Mouse (Mus musculus) cortical plate, adult 2 months (tissue): ENCODE measurements at regions not wholly inside any gene's neighbourhood (a gene's known extent, or its start where the extent isn't known, plus 50 kb on each side); places are given as distances from the start of the nearest gene placed in this dataset.

ENCODE experiments used
- H3K27ac ChIP-seq: fragments of 200-500 bp; 2 replicates; pipeline ENCODE4 v1.5.1; 2012; ENCODE audit warnings: low read length, control low read depth, inconsistent platforms; ENCODE audit not compliant: insufficient read depth
- H3K4me1 ChIP-seq: fragments of 200-500 bp; 2 replicates; pipeline ENCODE4 v1.6.1; 2011; ENCODE audit warnings: low read length; ENCODE audit not compliant: control insufficient read depth, insufficient read depth
- H3K4me3 ChIP-seq: fragments of 200-500 bp; 2 replicates; pipeline ENCODE4 v1.5.1; 2011; ENCODE audit warnings: mild to moderate bottlenecking, low read length, control low read depth; ENCODE audit not compliant: insufficient read depth
- CTCF ChIP-seq: fragments of 200-500 bp; IDR thresholded peaks from 2 replicates; pipeline ENCODE4 v1.5.1; 2011; ENCODE audit warnings: mild to moderate bottlenecking, control low read depth, low read length; ENCODE audit not compliant: insufficient read depth; ENCODE audit errors: extremely low read depth
- POLR2A ChIP-seq: fragments of 200-500 bp; IDR thresholded peaks from 2 replicates; pipeline ENCODE4 v1.6.1; 2011; ENCODE audit warnings: mild to moderate bottlenecking, low read length, control low read depth; ENCODE audit not compliant: insufficient read depth; ENCODE audit errors: extremely low read depth

- Histone ChIP-seq H3K4me1 (peaks cover 2% of the 10 kb centered on the region; the same call in 1 of the 2 replicates), H3K4me3 (no peak overlapping the region), H3K27ac (no peak overlapping the region)
- TF ChIP-seq CTCF, result no peak
- no peak for TF ChIP-seq POLR2A
Measured at GRCm38 (mm10) chr3:120781486-120781885, 390.0 kb downstream of the Rwdd3 start.

- no peak for TF ChIP-seq POLR2A
- TF ChIP-seq CTCF, result no peak
- Histone ChIP-seq H3K4me1 (no peaks in the 10 kb centered on the region), H3K27ac (no peak overlapping the region), H3K4me3 (no peak overlapping the region)
Measured at GRCm38 (mm10) chr3:120779091-120779490, 392.4 kb downstream of the Rwdd3 start.

DNA sequence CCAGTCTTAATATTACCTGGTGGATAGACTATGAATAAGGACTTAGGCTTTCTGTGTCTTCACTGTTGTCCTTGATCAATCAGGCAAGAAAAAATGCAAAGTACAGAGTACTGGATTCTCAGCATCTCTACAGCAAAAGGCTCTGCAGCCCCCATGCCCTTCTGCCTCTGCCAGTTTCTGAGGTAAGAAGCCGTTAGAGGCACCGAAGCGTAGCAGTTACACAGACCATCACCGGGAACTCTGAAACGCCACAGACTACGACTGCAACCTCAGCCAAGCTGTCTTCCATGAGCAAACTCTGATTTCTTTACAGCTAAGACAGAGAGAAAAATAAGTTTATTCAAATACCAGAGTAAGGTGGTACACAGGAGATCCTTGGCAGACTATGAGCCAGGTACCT, 396.5 kb downstream of the Rwdd3 start:
- Histone ChIP-seq H3K4me3 (no peak overlapping the region), H3K27ac (no peak overlapping the region), H3K4me1 (no peaks in the 10 kb centered on the region)
- no peak for TF ChIP-seq POLR2A
- no peak for TF ChIP-seq CTCF

GRCm38 (mm10) chr3:120761681-120762080, 409.8 kb downstream of the Rwdd3 start:
- TF ChIP-seq POLR2A (no peak), CTCF (no peak)
- H3K4me1 ChIP-seq, result no peaks in the 10 kb centered on the region
- H3K27ac ChIP-seq, result no peak overlapping the region

DNA sequence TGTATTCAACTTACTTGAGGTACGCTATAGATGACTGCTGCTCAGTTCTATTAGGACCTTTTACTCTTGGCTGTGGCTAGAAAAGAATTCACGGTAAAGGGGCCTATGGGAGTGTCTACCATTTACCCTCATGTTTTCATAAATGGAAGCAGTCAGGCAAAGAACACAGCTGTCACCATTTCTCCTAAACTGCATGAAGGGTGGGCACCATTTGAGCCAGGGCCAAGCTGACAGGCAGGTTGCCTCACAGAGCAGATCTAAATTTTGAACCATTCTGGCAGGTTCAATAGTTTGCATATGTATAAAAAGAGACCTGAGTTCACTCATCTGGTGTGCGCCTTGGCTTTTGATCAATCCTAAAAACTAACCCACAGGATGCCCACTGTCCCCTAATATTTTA, 410.3 kb downstream of the Rwdd3 start:
- TF ChIP-seq CTCF (no peak), POLR2A (no peak)
- H3K4me1 ChIP-seq, result no peaks in the 10 kb centered on the region
- no peak overlapping the region for H3K4me3 ChIP-seq
- H3K27ac ChIP-seq, result no peak overlapping the region

More at GRCm38 (mm10) chr3:120761681-120762080, 409.8 kb downstream of the Rwdd3 start:
- H3K4me3 ChIP-seq, result no peak overlapping the region

GRCm38 (mm10) chr3:120748513-120748912, 423.0 kb downstream of the Rwdd3 start:
- Histone ChIP-seq H3K4me3 (no peak overlapping the region), H3K27ac (no peak overlapping the region), H3K4me1 (no peaks in the 10 kb centered on the region)
- TF ChIP-seq CTCF (no peak), POLR2A (no peak)

DNA sequence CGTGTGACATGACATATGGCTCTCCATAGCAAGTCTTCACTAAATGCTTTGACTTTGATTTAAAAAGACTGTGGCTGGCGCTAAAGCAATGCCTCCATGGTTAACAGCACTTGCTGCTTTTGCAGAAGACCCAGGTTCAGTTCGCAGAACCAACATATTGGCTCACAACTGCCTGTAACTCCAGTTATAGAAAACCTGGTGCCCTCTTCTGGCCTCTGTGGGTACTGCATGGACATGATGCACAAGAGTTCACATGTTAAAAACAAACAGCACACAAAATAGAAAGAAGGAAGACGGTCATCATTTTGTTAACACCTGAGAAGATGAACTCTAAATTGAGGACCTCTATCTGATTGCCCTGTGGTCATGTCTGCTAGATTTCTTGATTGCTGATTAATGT, 423.8 kb downstream of the Rwdd3 start:
- no peaks in the 10 kb centered on the region for H3K4me1 ChIP-seq
- TF ChIP-seq POLR2A, result no peak
- peak; percentile 33; the same call in 1 of the 2 replicates for TF ChIP-seq CTCF
- no peak overlapping the region for H3K4me3 ChIP-seq
- no peak overlapping the region for H3K27ac ChIP-seq

GRCm38 (mm10) chr3:120733332-120733731, 438.2 kb downstream of the Rwdd3 start:
- TF ChIP-seq CTCF (no peak), POLR2A (no peak)
- peaks cover 5% of the 10 kb centered on the region for H3K4me1 ChIP-seq
- no peak overlapping the region for H3K4me3 ChIP-seq
- H3K27ac ChIP-seq, result no peak overlapping the region

GRCm38 (mm10) chr3:120732391-120732790, 439.1 kb downstream of the Rwdd3 start:
- H3K27ac ChIP-seq, result no peak overlapping the region
- no peak overlapping the region for H3K4me3 ChIP-seq
- peaks cover 5% of the 10 kb centered on the region for H3K4me1 ChIP-seq
- TF ChIP-seq POLR2A (no peak), CTCF (no peak)

GRCm38 (mm10) chr3:120731287-120731686, 440.2 kb downstream of the Rwdd3 start:
- peaks cover 5% of the 10 kb centered on the region for H3K4me1 ChIP-seq
- TF ChIP-seq CTCF (no peak), POLR2A (no peak)
- H3K27ac ChIP-seq, result peak overlapping the region; percentile 61; the same call in 1 of the 2 replicates
- no peak overlapping the region for H3K4me3 ChIP-seq

GRCm38 (mm10) chr3:120730225-120730624, 441.3 kb downstream of the Rwdd3 start:
- no peak overlapping the region for H3K4me3 ChIP-seq
- peaks cover 5% of the 10 kb centered on the region for H3K4me1 ChIP-seq
- TF ChIP-seq CTCF, result no peak
- H3K27ac ChIP-seq, result 0 out of 2 replicates have a peak overlapping the region, but pooled peaks have one; percentile 2
